Mouse (Mus musculus): ENCODE measurements around the gene Erg. TPM values are rescaled to one million over a fixed set of nuclear protein-coding genes. Genes with fewer than 3 reads are reported as not detected.
A peak's percentile ranks its signal among the peaks of the same experiment; 100 is the strongest.

Gene Erg
- polyA plus RNA-seq, 1 experiment: not detected

- H3K4me1 ChIP-seq (ENCODE audit: control insufficient read depth, insufficient read depth, low read length): no peaks in the 10 kb centered on the region
- no peak overlapping the region for H3K27ac ChIP-seq (ENCODE audit: insufficient read depth, low read depth, low read length)
- no peak for TF ChIP-seq POLR2A (IDR thresholded peaks at IDR 0.05; ENCODE audit: borderline replicate concordance, low read depth, low read length)
- no peak for TF ChIP-seq CTCF (IDR thresholded peaks at IDR 0.05; ENCODE audit: low read depth, low read length)
- no peak overlapping the region for H3K4me3 ChIP-seq (ENCODE audit: insufficient read depth, low read length)
Observed at GRCm38 (mm10) chr16:95349344-95349743, 237.0 kb downstream of the Erg start.

- Histone ChIP-seq H3K27ac (ENCODE audit: insufficient read depth, low read depth, low read length) (no peak overlapping the region), H3K4me3 (ENCODE audit: insufficient read depth, low read length) (no peak overlapping the region), H3K4me1 (ENCODE audit: control insufficient read depth, insufficient read depth, low read length) (no peaks in the 10 kb centered on the region)
- no peak for TF ChIP-seq POLR2A (IDR thresholded peaks at IDR 0.05; ENCODE audit: borderline replicate concordance, low read depth, low read length)
- no peak for TF ChIP-seq CTCF (IDR thresholded peaks at IDR 0.05; ENCODE audit: low read depth, low read length)
Observed at GRCm38 (mm10) chr16:95348555-95348954, 237.8 kb downstream of the Erg start.

GRCm38 (mm10) chr16:95347202-95347601, 239.2 kb downstream of the Erg start:
- Histone ChIP-seq H3K4me1 (ENCODE audit: control insufficient read depth, insufficient read depth, low read length) (no peaks in the 10 kb centered on the region), H3K27ac (ENCODE audit: insufficient read depth, low read depth, low read length) (no peak overlapping the region), H3K4me3 (ENCODE audit: insufficient read depth, low read length) (no peak overlapping the region)
- no peak for TF ChIP-seq POLR2A (IDR thresholded peaks at IDR 0.05; ENCODE audit: borderline replicate concordance, low read depth, low read length)
- no peak for TF ChIP-seq CTCF (IDR thresholded peaks at IDR 0.05; ENCODE audit: low read depth, low read length)

- Histone ChIP-seq H3K4me1 (ENCODE audit: control insufficient read depth, insufficient read depth, low read length) (no peaks in the 10 kb centered on the region), H3K4me3 (ENCODE audit: insufficient read depth, low read length) (no peak overlapping the region), H3K27ac (ENCODE audit: insufficient read depth, low read depth, low read length) (no peak overlapping the region)
- TF ChIP-seq POLR2A (IDR thresholded peaks at IDR 0.05; ENCODE audit: borderline replicate concordance, low read depth, low read length): no peak
- TF ChIP-seq CTCF (IDR thresholded peaks at IDR 0.05; ENCODE audit: low read depth, low read length): peak; percentile 72
Observed at GRCm38 (mm10) chr16:95345882-95346281, 240.5 kb downstream of the Erg start.

- H3K4me3 ChIP-seq (ENCODE audit: insufficient read depth, low read length): no peak overlapping the region
- TF ChIP-seq POLR2A (IDR thresholded peaks at IDR 0.05; ENCODE audit: borderline replicate concordance, low read depth, low read length) (no peak), CTCF (IDR thresholded peaks at IDR 0.05; ENCODE audit: low read depth, low read length) (no peak)
- no peaks in the 10 kb centered on the region for H3K4me1 ChIP-seq (ENCODE audit: control insufficient read depth, insufficient read depth, low read length)
- no peak overlapping the region for H3K27ac ChIP-seq (ENCODE audit: insufficient read depth, low read depth, low read length)
Observed at GRCm38 (mm10) chr16:95344961-95345360, 241.4 kb downstream of the Erg start.

GRCm38 (mm10) chr16:95342030-95342429, 244.4 kb downstream of the Erg start:
- H3K4me3 ChIP-seq (ENCODE audit: insufficient read depth, low read length): no peak overlapping the region
- no peaks in the 10 kb centered on the region for H3K4me1 ChIP-seq (ENCODE audit: control insufficient read depth, insufficient read depth, low read length)
- no peak for TF ChIP-seq CTCF (IDR thresholded peaks at IDR 0.05; ENCODE audit: low read depth, low read length)
- TF ChIP-seq POLR2A (IDR thresholded peaks at IDR 0.05; ENCODE audit: borderline replicate concordance, low read depth, low read length): no peak
- H3K27ac ChIP-seq (ENCODE audit: insufficient read depth, low read depth, low read length): no peak overlapping the region

- no peak overlapping the region for H3K27ac ChIP-seq (ENCODE audit: insufficient read depth, low read depth, low read length)
- no peaks in the 10 kb centered on the region for H3K4me1 ChIP-seq (ENCODE audit: control insufficient read depth, insufficient read depth, low read length)
- no peak overlapping the region for H3K4me3 ChIP-seq (ENCODE audit: insufficient read depth, low read length)
- TF ChIP-seq POLR2A (IDR thresholded peaks at IDR 0.05; ENCODE audit: borderline replicate concordance, low read depth, low read length): no peak
- TF ChIP-seq CTCF (IDR thresholded peaks at IDR 0.05; ENCODE audit: low read depth, low read length): peak; percentile 60
Observed at GRCm38 (mm10) chr16:95340885-95341791, 245.3 kb downstream of the Erg start.

GRCm38 (mm10) chr16:95332159-95332558, 254.2 kb downstream of the Erg start:
- H3K4me3 ChIP-seq (ENCODE audit: insufficient read depth, low read length): no peak overlapping the region
- no peak overlapping the region for H3K27ac ChIP-seq (ENCODE audit: insufficient read depth, low read depth, low read length)
- no peaks in the 10 kb centered on the region for H3K4me1 ChIP-seq (ENCODE audit: control insufficient read depth, insufficient read depth, low read length)
- no peak for TF ChIP-seq POLR2A (IDR thresholded peaks at IDR 0.05; ENCODE audit: borderline replicate concordance, low read depth, low read length)
- TF ChIP-seq CTCF (IDR thresholded peaks at IDR 0.05; ENCODE audit: low read depth, low read length): no peak

- H3K4me3 ChIP-seq (ENCODE audit: insufficient read depth, low read length): no peak overlapping the region
Observed at GRCm38 (mm10) chr16:95321945-95322625, 264.3 kb downstream of the Erg start.

More at GRCm38 (mm10) chr16:95321945-95322625, 264.3 kb downstream of the Erg start:
- H3K4me1 ChIP-seq (ENCODE audit: control insufficient read depth, insufficient read depth, low read length): no peaks in the 10 kb centered on the region
- no peak overlapping the region for H3K27ac ChIP-seq (ENCODE audit: insufficient read depth, low read depth, low read length)
- TF ChIP-seq POLR2A (IDR thresholded peaks at IDR 0.05; ENCODE audit: borderline replicate concordance, low read depth, low read length): no peak
- no peak for TF ChIP-seq CTCF (IDR thresholded peaks at IDR 0.05; ENCODE audit: low read depth, low read length)

Other genes with a start within 250 kb of the Erg start
- 11.2 and 13.0 TPM in 2 replicates for gene Ets2, start 115.5 kb upstream of the Erg start, polyA plus RNA-seq (2012; ENCODE audit: insufficient read depth, insufficient read length, missing spikeins)